Mouse (Mus musculus) embryonic facial prominence, embryonic 13.5 days (tissue): Measurements from ENCODE around the gene Krt86. TPM values are rescaled to one million over a fixed set of nuclear protein-coding genes. Genes with fewer than 3 reads are reported as not detected.
"Not testable (repeated sequence)": the region's sequence is repeated elsewhere in the genome, so short reads cannot be mapped to it uniquely, and the experiment has no call there.

Source experiments
- ATAC-seq: fragments of 200-750 bp; cut with Nextera tagmentation; 2 replicates; pipeline ENCODE4 v1.8.0; 2017; ENCODE audit warnings: low read depth; ENCODE audit not compliant: insufficient number of reproducible peaks, insufficient read depth, low FRiP score, low TSS enrichment
- H3K27ac ChIP-seq: fragments of 300-500 bp; sonication (generic); 2 replicates; pipeline ENCODE4 v1.5.1; 2015; ENCODE audit warnings: moderate library complexity, mild to moderate bottlenecking, inconsistent platforms
- H3K27me3 ChIP-seq: fragments of 300-500 bp; sonication (generic); 2 replicates; pipeline ENCODE4 v1.6.1; 2015; ENCODE audit warnings: mild to moderate bottlenecking, inconsistent platforms
- H3K36me3 ChIP-seq: fragments of 300-500 bp; sonication (generic); 2 replicates; pipeline ENCODE4 v1.6.1; 2015; ENCODE audit warnings: mild to moderate bottlenecking, inconsistent platforms
- H3K4me1 ChIP-seq: fragments of 300-500 bp; sonication (generic); 2 replicates; pipeline ENCODE4 v1.6.1; 2015; ENCODE audit warnings: inconsistent platforms
- H3K4me2 ChIP-seq: fragments of 300-500 bp; sonication (generic); 2 replicates; pipeline ENCODE4 v1.6.1; 2015; ENCODE audit warnings: moderate library complexity, mild to moderate bottlenecking, inconsistent platforms
- H3K4me3 ChIP-seq: fragments of 300-500 bp; sonication (generic); 2 replicates; pipeline ENCODE4 v1.5.1; 2015; ENCODE audit warnings: mild to moderate bottlenecking, inconsistent platforms
- H3K9ac ChIP-seq: fragments of 300-500 bp; sonication (generic); 2 replicates; pipeline ENCODE4 v1.6.1; 2015; ENCODE audit warnings: mild to moderate bottlenecking, inconsistent platforms
- H3K9me3 ChIP-seq: fragments of 300-500 bp; sonication (generic); 2 replicates; pipeline ENCODE4 v1.6.1; 2016; ENCODE audit warnings: inconsistent platforms
- WGBS: fragments of 180-500 bp; shearing (Covaris S2); methylation state at CpG from one replicate; pipeline ENCODE4 v1.1.7; 2015; ENCODE audit warnings: mixed read lengths; 5-methylcytosine and 5-hydroxymethylcytosine counted together
- polyA plus RNA-seq: library from polyadenylated mRNA; unstranded; fragments of >200 nt; fragmentation: Nextera tagmentation; extraction: Ambion mirVana; gene quantifications from 2 replicates; pipeline ENCODE4 v1.2.1, GENCODE M21; 2015

The Krt86 gene
- polyA plus RNA-seq, 1 experiment from 2014 or later = not detected

GRCm38 (mm10) chr15:101494203-101494602, 20.9 kb downstream of the Krt86 start:
- no peaks in the 10 kb centered on the region for H3K4me1 ChIP-seq
- no peaks in the 10 kb centered on the region for H3K27me3 ChIP-seq
- H3K4me2 ChIP-seq = no peak overlapping the region
- H3K9ac ChIP-seq = no peak overlapping the region
- no peaks in the 10 kb centered on the region for H3K9me3 ChIP-seq
- no peak overlapping the region for H3K4me3 ChIP-seq
- 60% methylated on average over 1 of the region's 1 CpGs for WGBS
- H3K36me3 ChIP-seq = no peaks in the 10 kb centered on the region
- no peak overlapping the region for H3K27ac ChIP-seq
- ATAC-seq = no peak

- no peaks in the 10 kb centered on the region for H3K27me3 ChIP-seq
- no peak overlapping the region for H3K4me2 ChIP-seq
- H3K27ac ChIP-seq = no peak overlapping the region
- no peaks in the 10 kb centered on the region for H3K4me1 ChIP-seq
- H3K9ac ChIP-seq = no peak overlapping the region
- WGBS = 69% methylated on average over 8 of the region's 8 CpGs
- H3K9me3 ChIP-seq = no peaks in the 10 kb centered on the region
- ATAC-seq = no peak
- no peaks in the 10 kb centered on the region for H3K36me3 ChIP-seq
- H3K4me3 ChIP-seq = no peak overlapping the region
Observed at GRCm38 (mm10) chr15:101495266-101495665, 22.0 kb downstream of the Krt86 start.

DNA sequence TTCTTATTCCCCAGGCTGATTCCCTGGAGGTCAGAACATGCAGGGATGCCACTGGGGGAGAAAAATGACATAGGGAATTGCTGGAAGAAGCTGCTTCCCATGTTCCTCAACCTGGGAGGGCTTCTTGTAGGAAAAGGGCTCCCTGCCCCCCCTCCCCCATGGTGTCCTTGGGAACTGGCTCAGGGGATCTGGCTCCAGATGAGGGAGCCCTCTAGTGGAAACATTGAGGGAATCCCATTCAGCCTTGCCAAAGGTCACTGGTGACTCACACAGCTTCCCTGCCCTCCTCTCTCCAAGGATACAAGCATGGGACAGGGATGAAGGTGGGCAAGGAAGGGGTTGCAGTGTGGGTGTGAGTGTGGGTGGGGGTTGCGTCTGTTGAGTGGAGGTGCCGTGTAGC, 23.9 kb downstream of the Krt86 start:
- Histone ChIP-seq H3K36me3 (no peaks in the 10 kb centered on the region), H3K4me1 (no peaks in the 10 kb centered on the region), H3K4me2 (no peak overlapping the region), H3K27me3 (no peaks in the 10 kb centered on the region), H3K27ac (no peak overlapping the region), H3K4me3 (no peak overlapping the region), H3K9me3 (no peaks in the 10 kb centered on the region), H3K9ac (no peak overlapping the region)
- no peak for ATAC-seq
- WGBS = 70% methylated on average over 2 of the region's 2 CpGs

- H3K4me1 ChIP-seq = peaks cover 9% of the 10 kb centered on the region
- H3K9ac ChIP-seq = 0 out of 2 replicates have a peak overlapping the region, but pooled peaks have one; percentile 2
- ATAC-seq = no peak
- 44% methylated on average over 14 of the region's 14 CpGs for WGBS
- no peak overlapping the region for H3K4me3 ChIP-seq
- peaks cover 6% of the 10 kb centered on the region; the same call in 1 of the 2 replicates for H3K27me3 ChIP-seq
- H3K27ac ChIP-seq = no peak overlapping the region
- no peaks in the 10 kb centered on the region for H3K9me3 ChIP-seq
- no peaks in the 10 kb centered on the region for H3K36me3 ChIP-seq
- no peak overlapping the region for H3K4me2 ChIP-seq
Observed at GRCm38 (mm10) chr15:101506896-101507758, 33.8 kb downstream of the Krt86 start.

DNA sequence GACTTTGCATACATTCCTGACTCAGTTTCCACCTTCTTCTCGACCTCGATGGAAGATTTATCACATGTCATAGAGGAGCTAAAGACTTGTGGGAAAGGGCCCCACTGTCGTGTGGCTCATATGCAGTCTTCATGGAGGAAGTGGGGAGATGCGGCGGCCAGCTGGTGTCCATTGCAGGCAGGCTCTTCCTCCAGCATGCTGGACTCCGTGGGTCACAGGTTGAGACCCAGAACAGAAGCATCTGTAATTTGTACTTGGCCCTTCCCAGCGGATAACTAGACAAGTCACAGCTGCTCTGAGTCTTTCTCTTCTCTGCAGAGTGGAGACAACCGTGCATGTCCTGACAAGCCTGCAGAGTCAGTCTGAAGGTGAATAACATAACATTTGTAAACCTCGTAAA, 35.0 kb downstream of the Krt86 start:
- WGBS = 68% methylated on average over 9 of the region's 9 CpGs
- no peaks in the 10 kb centered on the region for H3K9me3 ChIP-seq
- no peaks in the 10 kb centered on the region for H3K36me3 ChIP-seq
- H3K4me2 ChIP-seq = no peak overlapping the region
- H3K4me1 ChIP-seq = peaks cover 9% of the 10 kb centered on the region
- no peak for ATAC-seq
- peaks cover 6% of the 10 kb centered on the region; the same call in 1 of the 2 replicates for H3K27me3 ChIP-seq
- no peak overlapping the region for H3K4me3 ChIP-seq
- H3K9ac ChIP-seq = no peak overlapping the region
- H3K27ac ChIP-seq = no peak overlapping the region

GRCm38 (mm10) chr15:101517161-101517560, 43.9 kb downstream of the Krt86 start, which contains the start of gene Gm49425:
Gm49425 (minus strand) TSS chr15:101517261.
- not testable (repeated sequence) for ATAC-seq, H3K27me3 ChIP-seq, H3K4me2 ChIP-seq, H3K4me1 ChIP-seq, H3K4me3 ChIP-seq, H3K9ac ChIP-seq, H3K27ac ChIP-seq, H3K36me3 ChIP-seq, H3K9me3 ChIP-seq
- WGBS = 72% methylated on average over 2 of the region's 2 CpGs

DNA sequence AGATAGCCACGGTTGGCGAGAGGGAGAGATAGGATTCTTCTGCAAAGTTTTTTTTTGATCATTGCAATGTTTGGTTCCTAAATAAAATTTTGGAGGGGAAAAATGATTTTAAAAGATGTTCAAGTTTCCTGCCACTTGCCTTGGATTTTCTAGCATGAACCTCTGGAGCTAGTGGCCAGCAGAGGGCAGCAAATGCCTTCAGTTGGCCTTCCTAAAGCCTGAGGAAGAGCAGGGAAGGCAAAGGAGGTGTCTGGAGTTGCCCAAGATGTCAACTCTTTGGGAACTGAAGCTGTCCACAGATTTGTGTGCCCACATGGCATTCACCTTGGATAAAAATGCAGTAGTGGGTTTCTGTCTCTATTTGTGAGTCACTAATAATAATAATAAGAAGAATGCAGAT, 46.5 kb downstream of the Krt86 start:
- WGBS = 16% methylated on average over 2 of the region's 2 CpGs
- Histone ChIP-seq H3K27ac (no peak overlapping the region), H3K9me3 (no peaks in the 10 kb centered on the region), H3K36me3 (no peaks in the 10 kb centered on the region), H3K27me3 (peaks cover 8% of the 10 kb centered on the region; the same call in 1 of the 2 replicates), H3K9ac (no peak overlapping the region), H3K4me1 (no peaks in the 10 kb centered on the region), H3K4me3 (no peak overlapping the region), H3K4me2 (no peak overlapping the region)
- ATAC-seq = no peak

- Histone ChIP-seq H3K4me2 (no peak overlapping the region), H3K27ac (no peak overlapping the region), H3K36me3 (no peaks in the 10 kb centered on the region), H3K4me3 (no peak overlapping the region), H3K9me3 (no peaks in the 10 kb centered on the region), H3K9ac (no peak overlapping the region), H3K27me3 (peaks cover 8% of the 10 kb centered on the region; the same call in 1 of the 2 replicates), H3K4me1 (no peaks in the 10 kb centered on the region)
- WGBS = 66% methylated on average over 4 of the region's 4 CpGs
- no peak for ATAC-seq
Observed at GRCm38 (mm10) chr15:101522556-101523232, 49.4 kb downstream of the Krt86 start.

Other genes starting within 250 kb of the Krt86 start
- gene Grasp, start 249.3 kb upstream of the Krt86 start, polyA plus RNA-seq = 7.4 and 8.0 TPM in 2 replicates
- 9.1 and 9.5 TPM in 2 replicates for gene Nr4a1, start 219.2 kb upstream of the Krt86 start, polyA plus RNA-seq
- 65.9 and 68.4 TPM in 2 replicates for gene Atg101, start 189.2 kb upstream of the Krt86 start, polyA plus RNA-seq
- 0.56 and 0.60 TPM in 2 replicates for gene 6030408B16Rik, start 180.3 kb upstream of the Krt86 start, polyA plus RNA-seq
- gene Krt80, start 103.3 kb upstream of the Krt86 start, polyA plus RNA-seq = 2.5 and 3.1 TPM in 2 replicates
- 19.6 and 23.1 TPM in 2 replicates for gene Krt7, start 62.4 kb upstream of the Krt86 start, polyA plus RNA-seq
- 0.55 and 0.66 TPM in 2 replicates for gene Krt87, start 34.7 kb upstream of the Krt86 start, polyA plus RNA-seq
- gene Krt88, start 25.7 kb upstream of the Krt86 start, polyA plus RNA-seq = not detected in 2 replicates
- not detected in 2 replicates for gene Krt81, start 9.7 kb upstream of the Krt86 start, polyA plus RNA-seq
- not detected in 2 replicates for gene Krt83, start 18.0 kb downstream of the Krt86 start, polyA plus RNA-seq
- 1.0 TPM in 1 of 2 replicates, not detected in the other for gene Gm49425, start 43.8 kb downstream of the Krt86 start, polyA plus RNA-seq
- gene Krt84, start 59.3 kb downstream of the Krt86 start, polyA plus RNA-seq = not detected in 2 replicates
- not detected in 2 replicates for gene Krt82, start 77.2 kb downstream of the Krt86 start, polyA plus RNA-seq
- gene Krt90, start 89.5 kb downstream of the Krt86 start, polyA plus RNA-seq = 0.15 and 0.40 TPM in 2 replicates
- gene Krt75, start 100.4 kb downstream of the Krt86 start, polyA plus RNA-seq = 0.96 and 1.6 TPM in 2 replicates
- not detected in 2 replicates for gene Gm5414, start 154.7 kb downstream of the Krt86 start, polyA plus RNA-seq
- not detected in 2 replicates for gene Gm5478, start 173.9 kb downstream of the Krt86 start, polyA plus RNA-seq
- gene Krt6b, start 206.8 kb downstream of the Krt86 start, polyA plus RNA-seq = 0.41 TPM in 1 of 2 replicates, not detected in the other
- 29.7 and 31.8 TPM in 2 replicates for gene Krt6a, start 220.8 kb downstream of the Krt86 start, polyA plus RNA-seq
- gene Krt5, start 239.4 kb downstream of the Krt86 start, polyA plus RNA-seq = 403 and 498 TPM in 2 replicates